Mouse (Mus musculus) thymus, postnatal 4 days (tissue): ENCODE results near the gene Ring1.

Source experiments
- DNase-seq: peaks from one replicate; pipeline ENCODE4 v3.0.0; 2021

The Ring1 gene

DNA sequence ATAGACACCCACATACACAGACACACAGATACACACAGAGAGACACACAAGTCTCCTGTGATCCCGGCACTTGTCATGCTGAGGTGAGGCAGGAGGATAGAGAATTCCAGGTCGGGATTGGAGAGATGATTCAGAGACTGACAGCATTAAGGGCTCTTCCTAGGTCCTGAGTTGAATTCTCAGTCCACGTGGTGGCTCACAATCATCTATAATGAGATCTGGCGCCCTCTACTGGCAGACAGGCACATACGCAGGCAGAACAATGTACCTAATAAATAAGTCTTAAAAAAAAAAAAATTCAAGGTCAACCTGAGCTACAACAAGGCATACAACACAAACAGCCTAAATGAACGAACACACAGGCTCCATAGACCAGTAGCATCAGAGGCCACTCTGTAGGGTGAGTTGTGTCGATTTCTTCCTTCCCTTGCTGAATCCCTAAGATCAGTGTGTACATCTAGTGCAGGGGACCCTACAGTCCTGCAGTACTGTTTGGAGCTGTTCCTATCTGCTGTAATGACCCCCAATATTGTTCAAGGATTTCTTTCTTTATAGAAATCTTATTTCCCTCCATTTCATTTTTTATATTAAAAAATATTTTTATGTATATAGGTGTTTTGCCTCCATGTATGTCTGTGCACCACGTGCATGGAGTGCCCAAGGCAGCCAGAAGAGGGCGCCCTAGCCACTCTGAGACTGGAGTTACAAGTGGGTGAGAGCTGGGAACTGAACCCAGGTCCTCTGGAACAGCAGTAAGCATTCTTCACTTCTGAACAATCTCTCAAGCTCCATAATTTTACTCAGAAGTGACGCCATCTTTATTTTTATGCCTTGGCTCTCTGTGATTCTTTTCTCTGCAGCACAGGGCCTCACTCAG lies 32.5 kb downstream of the Ring1 start:
- peak; percentile 79 for DNase-seq

DNA sequence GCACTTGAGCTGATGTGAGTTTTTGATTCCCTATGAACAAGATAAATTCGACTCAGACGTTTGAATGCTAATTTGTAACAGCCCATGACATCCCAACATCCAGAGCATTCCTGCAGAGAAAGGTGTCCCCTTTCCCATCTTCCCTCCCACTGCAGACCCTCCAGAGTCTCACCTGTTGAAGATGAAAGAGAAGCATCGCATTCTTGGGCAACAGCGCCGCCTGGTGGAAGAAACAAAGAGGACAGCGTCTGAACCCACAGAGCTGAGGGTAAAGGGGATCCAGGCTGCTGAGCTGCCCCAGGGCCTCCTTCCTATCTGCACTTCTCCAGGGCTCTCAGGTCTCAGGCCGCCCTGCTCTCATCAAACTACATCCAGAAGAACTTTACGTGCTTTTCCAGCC lies 42.3 kb downstream of the Ring1 start:
- DNase-seq, result peak; percentile 89

DNA sequence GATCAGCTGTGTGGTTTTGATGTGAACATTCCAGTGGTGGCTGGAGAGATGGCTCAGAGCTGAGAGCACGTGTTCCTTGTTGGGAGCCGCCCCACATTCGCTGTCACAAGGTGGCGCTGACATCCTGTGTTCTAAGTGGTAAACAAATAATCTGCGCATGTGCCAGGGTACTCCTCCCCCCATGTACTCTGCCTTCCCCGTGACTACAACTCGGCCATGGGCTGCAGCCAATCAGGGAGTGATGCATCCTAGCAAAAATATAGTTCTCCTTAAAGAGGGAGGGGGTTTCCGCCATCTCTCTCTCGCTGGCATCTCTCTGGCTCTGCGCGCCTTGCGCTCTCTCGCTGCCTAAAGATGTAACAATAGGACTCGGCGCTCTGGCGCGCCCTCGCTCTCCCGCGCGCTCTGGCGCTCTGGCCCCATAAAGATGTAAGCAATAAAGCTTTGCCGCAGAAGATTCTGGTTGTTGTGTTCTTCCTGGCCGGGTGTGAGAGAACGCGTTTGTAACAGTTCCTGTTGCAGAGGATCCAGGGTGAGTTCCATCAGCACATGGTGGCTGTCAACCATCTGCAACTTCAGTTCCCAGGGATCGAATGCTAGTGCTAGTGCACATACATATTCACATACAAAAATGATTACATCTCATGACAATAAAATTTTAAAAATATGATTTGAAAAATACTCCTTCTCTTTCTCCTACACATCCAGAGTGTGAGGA lies 43.1 kb downstream of the Ring1 start:
- peak; percentile 90 for DNase-seq

DNA sequence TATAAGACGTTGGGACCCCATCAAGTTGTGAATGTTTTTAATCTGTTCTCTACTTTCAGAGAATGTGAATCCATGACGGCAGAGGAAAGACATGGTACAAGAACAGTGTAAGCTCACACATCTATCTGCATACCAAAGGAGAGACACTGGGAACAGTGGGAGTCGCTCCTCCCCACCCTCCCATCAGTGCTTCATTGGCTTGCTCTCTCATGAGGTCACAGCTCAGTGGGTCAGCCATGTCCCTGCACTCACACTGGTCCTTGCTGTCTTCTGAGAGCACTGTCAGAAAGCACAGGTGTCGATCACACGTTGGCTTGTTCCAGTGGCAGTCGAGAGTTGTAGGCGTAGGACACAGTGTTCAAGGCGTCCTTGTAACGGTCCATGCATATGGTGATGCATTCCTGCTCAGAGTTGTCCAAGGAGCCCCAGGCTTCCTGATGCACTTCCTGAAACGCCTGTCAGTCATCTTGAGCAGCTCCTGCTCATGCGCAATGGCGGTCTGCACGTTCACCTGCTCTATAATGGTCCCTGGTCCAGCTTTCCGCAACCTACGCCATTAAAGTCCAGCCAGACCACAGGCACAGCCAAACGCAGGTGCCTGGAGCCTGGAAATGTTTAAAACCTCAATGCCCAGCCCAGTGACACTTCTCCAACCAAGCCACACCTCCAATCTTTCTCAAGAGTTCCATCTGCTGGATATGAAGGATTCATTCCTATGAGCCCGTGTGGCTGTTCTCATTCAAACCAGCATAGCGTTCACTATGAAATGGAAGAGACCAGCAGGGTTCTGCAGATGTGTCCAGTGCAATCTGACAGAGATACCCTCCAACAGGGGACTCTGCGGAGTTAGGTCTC lies 44.1 kb downstream of the Ring1 start:
- DNase-seq, result no peak

DNA sequence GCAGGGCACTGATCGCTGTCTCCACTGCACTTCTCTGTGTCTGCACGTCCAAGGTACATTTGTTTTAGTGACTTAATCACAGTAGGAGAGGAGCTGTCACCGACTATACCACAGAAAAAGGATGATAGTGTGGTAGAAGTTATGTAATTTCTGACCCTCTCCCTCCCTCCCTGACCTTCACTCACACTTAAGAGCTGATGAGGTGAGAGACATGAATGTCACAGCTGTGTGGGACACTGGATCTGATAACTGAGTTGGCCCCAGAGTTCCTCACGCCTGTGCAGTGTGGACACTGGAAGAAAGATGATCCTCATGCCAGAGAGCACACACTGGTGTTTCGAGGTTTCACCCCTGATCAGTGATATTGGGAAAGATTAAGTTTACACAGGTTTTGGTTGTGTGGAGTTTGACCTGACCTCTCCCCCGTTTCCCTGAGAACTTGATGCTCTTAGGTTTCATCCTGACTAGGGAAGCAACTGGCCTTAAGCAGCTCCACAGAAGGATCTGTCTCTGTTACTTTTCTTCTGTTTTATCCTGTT lies 44.9 kb downstream of the Ring1 start:
- no peak for DNase-seq

DNA sequence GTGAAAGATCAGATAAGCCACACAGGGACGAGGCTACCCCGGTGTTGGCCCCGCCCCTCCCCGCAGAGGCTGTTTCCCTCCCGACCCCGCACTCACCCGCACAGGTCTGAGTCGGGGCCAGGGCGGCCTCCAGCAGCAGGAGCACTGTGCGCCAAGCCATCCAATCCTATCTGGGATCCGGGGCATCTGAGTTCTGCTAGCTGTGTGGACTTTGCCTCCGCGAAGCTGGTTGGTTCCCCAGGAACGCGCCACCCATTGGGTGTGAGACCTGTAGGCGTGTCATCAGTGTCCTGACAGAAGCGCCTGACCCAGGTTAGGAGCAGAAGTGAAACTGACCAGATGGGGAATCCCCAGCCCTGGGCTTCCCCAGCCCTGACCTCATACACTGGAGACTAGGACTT lies 45.8 kb downstream of the Ring1 start:
- peak; percentile 62 for DNase-seq

DNA sequence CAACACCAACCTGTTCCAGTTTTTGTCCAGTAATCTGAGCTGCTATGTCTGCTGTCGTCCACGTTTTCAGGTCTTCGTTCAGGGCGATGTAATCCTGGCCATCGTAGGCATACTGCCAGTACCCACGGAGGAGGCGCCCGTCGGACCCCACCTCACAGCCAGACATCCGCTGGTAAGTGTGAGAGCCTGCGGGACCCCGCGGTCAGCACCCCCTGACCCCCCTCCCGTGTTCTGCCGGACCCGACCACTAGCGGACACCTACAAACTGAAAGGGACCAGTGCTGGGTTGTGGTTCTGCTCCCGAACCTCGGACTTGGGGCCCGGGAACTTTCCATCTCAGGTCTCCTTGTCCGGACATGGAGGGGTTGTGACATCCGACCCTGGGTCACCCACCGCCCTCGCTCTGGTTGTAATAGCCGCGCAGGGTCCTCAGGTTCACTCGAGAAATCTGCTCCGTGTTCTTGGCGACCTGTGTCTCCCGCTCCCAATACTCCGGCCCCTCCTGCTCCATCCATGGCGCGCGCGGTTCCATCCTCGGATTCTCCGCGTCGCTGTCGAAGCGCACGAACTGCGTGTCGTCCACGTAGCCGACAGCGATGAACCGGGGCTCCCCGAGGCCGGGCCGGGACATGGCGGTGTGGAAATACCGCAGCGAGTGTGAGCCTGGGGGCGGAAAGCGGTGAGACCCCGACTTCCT lies 46.5 kb downstream of the Ring1 start:
- peak; percentile 20 for DNase-seq

DNA sequence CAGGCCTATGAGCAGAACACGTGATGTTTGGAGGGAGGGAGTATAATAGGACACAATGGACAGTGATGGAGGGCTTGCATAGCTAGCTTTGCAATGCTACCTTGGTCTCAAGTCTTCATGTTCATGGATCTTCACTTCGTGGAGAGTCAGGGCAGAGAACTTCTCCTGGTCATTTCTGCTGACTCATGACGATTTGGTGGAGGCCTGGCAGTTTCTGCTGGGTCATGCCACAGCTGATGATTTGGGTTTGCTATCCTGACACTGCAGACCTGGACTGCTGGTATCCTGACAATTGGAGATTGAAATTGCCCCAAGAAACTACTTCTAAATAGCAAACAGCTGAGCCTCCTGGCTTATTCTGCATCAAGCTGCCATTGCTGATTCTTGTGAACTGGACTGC lies 50.9 kb downstream of the Ring1 start:
- no peak for DNase-seq

DNA sequence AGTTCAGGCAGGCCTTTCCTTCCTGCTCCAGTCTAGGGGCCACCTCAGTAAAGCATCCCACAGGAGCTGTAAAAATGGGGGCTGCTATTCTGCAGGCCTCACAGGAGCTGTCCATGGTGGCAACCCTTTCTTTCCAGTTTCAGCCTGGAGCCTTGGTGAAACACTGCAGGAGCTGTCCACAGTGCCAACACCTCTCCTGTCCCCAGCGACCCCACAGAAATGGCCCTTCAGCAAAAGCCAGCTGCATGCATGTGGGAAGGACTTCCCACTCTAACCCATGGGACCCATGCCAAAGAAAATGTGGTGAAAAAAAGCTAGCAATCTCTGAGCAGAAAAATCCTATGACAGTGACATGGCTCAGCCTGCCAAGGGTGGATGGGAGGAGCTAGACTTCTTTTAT lies 51.8 kb downstream of the Ring1 start:
- DNase-seq, result peak; percentile 61
